Mouse (Mus musculus) kidney, adult 2 months (tissue): ENCODE measurements around the gene Gm10181.

Experiments
- CTCF ChIP-seq: fragments of 200-500 bp; conservative IDR thresholded peaks from 2 replicates; pipeline ENCODE4 v1.5.1; 2011; ENCODE audit warnings: low read depth, mild to moderate bottlenecking, control low read depth, low read length, moderate library complexity, mixed read lengths; ENCODE audit not compliant: insufficient read depth, insufficient read length
- POLR2A ChIP-seq: fragments of 200-500 bp; IDR thresholded peaks from one replicate; pipeline ENCODE4 v1.6.1; 2011; ENCODE audit warnings: low read depth, low read length, control low read depth

GRCm38 (mm10) chr9:25102881-25103280 is 13.7 kb downstream of the Gm10181 start:
- TF ChIP-seq CTCF, result no peak
- no peak for TF ChIP-seq POLR2A
